Mouse (Mus musculus): ENCODE measurements around the gene Gm2974. TPM values are rescaled to one million over a fixed set of nuclear protein-coding genes. Genes with fewer than 3 reads are reported as not detected.
"Not testable (repeated sequence)": the region's sequence is repeated elsewhere in the genome, so short reads cannot be mapped to it uniquely, and the experiment has no call there.

Gene Gm2974
- 4.4 and 4.9 TPM in 2 replicates for polyA plus RNA-seq (2015; fragmentation: Nextera tagmentation; extraction: Ambion mirVana)

- Histone ChIP-seq H3K4me3 (peak within 1 kb of the TSS; percentile 40), H3K4me2 (peak within 1 kb of the TSS; percentile 57), H3K9ac (peak within 1 kb of the TSS; percentile 63)
- not testable (repeated sequence) for H3K4me1 ChIP-seq (replicated peaks); ATAC-seq (ENCODE audit: low read depth); H3K27me3 ChIP-seq; H3K9me3 ChIP-seq; H3K36me3 ChIP-seq; H3K27ac ChIP-seq (replicated peaks)
- WGBS = 20% methylated on average over 31 of the region's 59 CpGs
These were observed at the start of gene Gm2974 for GRCm38 (mm10) chr14:4182491-4183210. Gm2974 (plus strand) TSS chr14:4182576.

GRCm38 (mm10) chr14:4141646-4142045 is 40.7 kb upstream of the Gm2974 start:
- H3K9me3 ChIP-seq; H3K36me3 ChIP-seq; H3K27me3 ChIP-seq; H3K4me2 ChIP-seq; H3K4me1 ChIP-seq (replicated peaks); H3K4me3 ChIP-seq; ATAC-seq (ENCODE audit: low read depth); H3K27ac ChIP-seq (replicated peaks); H3K9ac ChIP-seq: not testable (repeated sequence)
- WGBS = 90% methylated on average over 4 of the region's 4 CpGs

- not testable (repeated sequence) for ATAC-seq (ENCODE audit: low read depth); H3K4me2 ChIP-seq; H3K27ac ChIP-seq (replicated peaks); H3K36me3 ChIP-seq; H3K4me1 ChIP-seq (replicated peaks); H3K9ac ChIP-seq; H3K27me3 ChIP-seq; H3K4me3 ChIP-seq; H3K9me3 ChIP-seq
- 71% methylated on average over 1 of the region's 2 CpGs for WGBS
These were observed 17.6 kb upstream of the Gm2974 start, which contains the start of gene Gm3127 for GRCm38 (mm10) chr14:4164730-4165129. Gm3127 (plus strand) TSS chr14:4165030.

GRCm38 (mm10) chr14:4182030-4182429 is 346 bp upstream of the Gm2974 start:
- 7% methylated on average over 13 of the region's 14 CpGs for WGBS

GRCm38 (mm10) chr14:4183375-4183774 is 999 bp downstream of the Gm2974 start:
- whole genome bisulfite sequencing = 31% methylated on average over 8 of the region's 10 CpGs
- H3K27ac ChIP-seq (replicated peaks); H3K36me3 ChIP-seq; H3K9me3 ChIP-seq; H3K9ac ChIP-seq; H3K4me1 ChIP-seq (replicated peaks); H3K4me3 ChIP-seq; H3K4me2 ChIP-seq; H3K27me3 ChIP-seq; ATAC-seq (ENCODE audit: low read depth): not testable (repeated sequence)

More at GRCm38 (mm10) chr14:4182030-4182429, 346 bp upstream of the Gm2974 start:
- Histone ChIP-seq H3K4me3 (peak overlapping the region; percentile 40), H3K9ac (peak overlapping the region; percentile 63), H3K4me2 (peak overlapping the region; percentile 57)
- not testable (repeated sequence) for H3K27ac ChIP-seq (replicated peaks); H3K9me3 ChIP-seq; H3K4me1 ChIP-seq (replicated peaks); H3K36me3 ChIP-seq; ATAC-seq (ENCODE audit: low read depth); H3K27me3 ChIP-seq

GRCm38 (mm10) chr14:4249331-4249730 is 67.0 kb downstream of the Gm2974 start, which contains the start of gene Gm3138:
Gm3138 (plus strand) TSS chr14:4249631.
- ATAC-seq (ENCODE audit: low read depth); H3K27ac ChIP-seq (replicated peaks); H3K36me3 ChIP-seq; H3K9ac ChIP-seq; H3K4me3 ChIP-seq; H3K9me3 ChIP-seq; H3K4me2 ChIP-seq; H3K27me3 ChIP-seq; H3K4me1 ChIP-seq (replicated peaks): not testable (repeated sequence)
- no CpG with 5 or more reads among the region's 2 CpGs for WGBS

Other genes with a start within 250 kb of the Gm2974 start
- gene Gm3095, start 219.0 kb upstream of the Gm2974 start, polyA plus RNA-seq (2015; fragmentation: Nextera tagmentation; extraction: Ambion mirVana) = 1.5 and 1.6 TPM in 2 replicates
- not detected in 2 replicates for gene Gm3099, start 184.2 kb upstream of the Gm2974 start, polyA plus RNA-seq (2015; fragmentation: Nextera tagmentation; extraction: Ambion mirVana)
- gene Gm5796, start 158.6 kb upstream of the Gm2974 start, polyA plus RNA-seq (2015; fragmentation: Nextera tagmentation; extraction: Ambion mirVana) = 1.6 and 2.4 TPM in 2 replicates
- gene Gm3115, start 98.5 kb upstream of the Gm2974 start, polyA plus RNA-seq (2015; fragmentation: Nextera tagmentation; extraction: Ambion mirVana) = not detected in 2 replicates
- gene Gm8108, start 72.0 kb upstream of the Gm2974 start, polyA plus RNA-seq (2015; fragmentation: Nextera tagmentation; extraction: Ambion mirVana) = 2.4 and 3.0 TPM in 2 replicates
- gene Gm3127, start 17.5 kb upstream of the Gm2974 start, polyA plus RNA-seq (2015; fragmentation: Nextera tagmentation; extraction: Ambion mirVana) = not detected in 2 replicates
- gene Gm3138, start 67.1 kb downstream of the Gm2974 start, polyA plus RNA-seq (2015; fragmentation: Nextera tagmentation; extraction: Ambion mirVana) = not detected in 2 replicates
- not detected in 2 replicates for gene Gm3149, start 134.7 kb downstream of the Gm2974 start, polyA plus RNA-seq (2015; fragmentation: Nextera tagmentation; extraction: Ambion mirVana)
- 2.3 and 3.8 TPM in 2 replicates for gene 2610042L04Rik, start 152.2 kb downstream of the Gm2974 start, polyA plus RNA-seq (2015; fragmentation: Nextera tagmentation; extraction: Ambion mirVana)
- gene Gm3159, start 214.9 kb downstream of the Gm2974 start, polyA plus RNA-seq (2015; fragmentation: Nextera tagmentation; extraction: Ambion mirVana) = not detected in 2 replicates
- gene Gm3164, start 232.9 kb downstream of the Gm2974 start, polyA plus RNA-seq (2015; fragmentation: Nextera tagmentation; extraction: Ambion mirVana) = 3.4 and 3.5 TPM in 2 replicates
- 1.4 TPM in 1 of 2 replicates, not detected in the other for gene Gm3173, start 248.4 kb downstream of the Gm2974 start, polyA plus RNA-seq (2015; fragmentation: Nextera tagmentation; extraction: Ambion mirVana)